Mouse (Mus musculus) spleen, adult 18-20 months (tissue): ENCODE data around the gene Cgas.
"Not testable (repeated sequence)": the region's sequence is repeated elsewhere in the genome, so short reads cannot be mapped to it uniquely, and the experiment has no call there.

Source experiments
- DNase-seq, 2 experiments: peaks; one replicate each; pipeline ENCODE4 v3.0.0; 2022; ENCODE audit warnings: mixed read lengths in 2 of 2

Gene Cgas

GRCm38 (mm10) chr9:78442579-78443392 lies at the start of gene Cgas:
Gene Cgas (minus strand): TSS chr9:78443237.
- DNase-seq: peak; percentile 54 to 57

- no peak for DNase-seq
Observed at GRCm38 (mm10) chr9:78492254-78492653, 49.2 kb upstream of the Cgas start.

GRCm38 (mm10) chr9:78491169-78491568 lies 48.1 kb upstream of the Cgas start:
- no peak for DNase-seq

GRCm38 (mm10) chr9:78488890-78489420 lies 45.9 kb upstream of the Cgas start, which contains the start of gene Eef1a1:
Gene Eef1a1 (minus strand): TSS chr9:78489151.
- peak; percentile 54 to 61 for DNase-seq

GRCm38 (mm10) chr9:78488021-78488420 lies 45.0 kb upstream of the Cgas start:
- not testable (repeated sequence) for DNase-seq

- no peak for DNase-seq
Observed at GRCm38 (mm10) chr9:78484660-78485059, 41.6 kb upstream of the Cgas start.

GRCm38 (mm10) chr9:78482386-78482785 lies 39.3 kb upstream of the Cgas start:
- DNase-seq: no peak

GRCm38 (mm10) chr9:78481423-78482331 lies 38.6 kb upstream of the Cgas start:
- DNase-seq: peak; percentile 91 to 95

GRCm38 (mm10) chr9:78480706-78481358 lies 37.8 kb upstream of the Cgas start:
- peak; percentile 68 to 71 for DNase-seq

- DNase-seq: not testable (repeated sequence)
Observed at GRCm38 (mm10) chr9:78480227-78480626, 37.2 kb upstream of the Cgas start.

GRCm38 (mm10) chr9:78479308-78479707 lies 36.3 kb upstream of the Cgas start:
- not testable (repeated sequence) for DNase-seq

- not testable (repeated sequence) for DNase-seq
Observed at GRCm38 (mm10) chr9:78478009-78478605, 35.1 kb upstream of the Cgas start.

- no peak for DNase-seq
Observed at GRCm38 (mm10) chr9:78477021-78477551, 34.0 kb upstream of the Cgas start.

GRCm38 (mm10) chr9:78476531-78477020 lies 33.5 kb upstream of the Cgas start:
- DNase-seq: no peak

GRCm38 (mm10) chr9:78475873-78476272 lies 32.8 kb upstream of the Cgas start:
- DNase-seq: no peak

- DNase-seq: no peak
Observed at GRCm38 (mm10) chr9:78475383-78475780, 32.3 kb upstream of the Cgas start.

- DNase-seq: no peak
Observed at GRCm38 (mm10) chr9:78474771-78475382, 31.8 kb upstream of the Cgas start.

GRCm38 (mm10) chr9:78474270-78474669 lies 31.2 kb upstream of the Cgas start:
- no peak for DNase-seq

GRCm38 (mm10) chr9:78473588-78473987 lies 30.6 kb upstream of the Cgas start:
- DNase-seq: no peak

GRCm38 (mm10) chr9:78465725-78466124 lies 22.7 kb upstream of the Cgas start:
- DNase-seq: no peak

GRCm38 (mm10) chr9:78463337-78463736 lies 20.3 kb upstream of the Cgas start:
- DNase-seq: no peak
